12 mouse cellular contexts compared by ENCODE assay signal in the genomic region with DNA sequence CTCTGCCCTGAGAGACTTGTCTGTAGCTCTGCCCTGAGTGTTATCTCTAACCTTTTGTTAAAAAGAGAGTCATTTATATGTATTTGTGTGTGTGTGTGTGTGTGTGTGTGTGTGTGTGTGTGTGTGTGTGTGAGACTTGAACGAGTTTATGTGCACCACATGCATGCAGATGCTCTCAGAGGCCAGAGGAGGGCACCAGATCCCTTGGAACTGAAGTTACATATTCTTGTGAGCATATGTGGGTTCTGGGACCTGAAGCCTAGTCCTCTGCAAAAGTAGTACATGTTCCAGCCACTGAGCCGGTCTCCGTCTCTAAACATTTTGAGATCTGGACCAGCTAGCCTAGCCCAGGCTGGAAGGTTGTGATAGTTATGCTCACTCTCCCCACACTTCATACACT.
"Had no signal": no experiment of that assay in that cellular context is flagged by ENCODE, and none has a peak within 500 bp of the region (broad histone marks: within the 10 kb centered on the region; RNA-seq: fewer than 3 reads in every experiment).

No protein-coding gene starts in this region.

- H3K9ac ChIP-seq: limb, embryonic 12.5 days; liver, embryonic 15.5 days; midbrain, embryonic 13.5 days; neural tube, embryonic 12.5 days; stomach, embryonic 15.5 days had no signal

- H3K9me3 ChIP-seq: limb, embryonic 12.5 days; liver, embryonic 15.5 days; midbrain, embryonic 13.5 days; neural tube, embryonic 12.5 days; stomach, embryonic 15.5 days had no signal

- H3K4me1 ChIP-seq: limb, embryonic 12.5 days; liver, embryonic 15.5 days; midbrain, embryonic 13.5 days; neural tube, embryonic 12.5 days; stomach, embryonic 15.5 days had no signal

- H3K27ac ChIP-seq: layer of hippocampus, adult 2 months; limb, embryonic 12.5 days; liver, embryonic 15.5 days; midbrain, embryonic 13.5 days; neural tube, embryonic 12.5 days; stomach, embryonic 15.5 days had no signal

- H3K4me3 ChIP-seq: layer of hippocampus, adult 2 months; limb, embryonic 12.5 days; liver, embryonic 15.5 days; midbrain, embryonic 13.5 days; neural tube, embryonic 12.5 days; stomach, embryonic 15.5 days had no signal

- H3K27me3 ChIP-seq: limb, embryonic 12.5 days; liver, embryonic 15.5 days; midbrain, embryonic 13.5 days; neural tube, embryonic 12.5 days; stomach, embryonic 15.5 days had no signal

- H3K4me2 ChIP-seq: limb, embryonic 12.5 days; liver, embryonic 15.5 days; midbrain, embryonic 13.5 days; neural tube, embryonic 12.5 days; stomach, embryonic 15.5 days had no signal

- ATAC-seq: midbrain, embryonic 13.5 days had no signal

- DNase-seq: kidney, adult 18-20 months; kidney, postnatal 25 days; lung, adult 2 months; lung, postnatal 14 days; right cerebral cortex, postnatal 4 days; thymus, postnatal 4 days had no signal
